Mouse (Mus musculus) limb, embryonic 13.5 days (tissue): ENCODE results near the gene Fam173b. TPM values are rescaled to one million over a fixed set of nuclear protein-coding genes. Genes with fewer than 3 reads are reported as not detected.

Experiments
- ATAC-seq: fragments of 200-750 bp; cut with Nextera tagmentation; 2 replicates; pipeline ENCODE4 v1.8.0; 2017; ENCODE audit warnings: low read depth, moderate number of reproducible peaks, moderate TSS enrichment; ENCODE audit not compliant: low FRiP score
- H3K27ac ChIP-seq: fragments of 300-500 bp; sonication (generic); 2 replicates; pipeline ENCODE4 v1.5.1; 2015; ENCODE audit warnings: inconsistent platforms, mild to moderate bottlenecking, moderate library complexity
- H3K27me3 ChIP-seq: fragments of 300-500 bp; sonication (generic); 2 replicates; pipeline ENCODE4 v1.6.1; 2015; ENCODE audit warnings: mild to moderate bottlenecking, inconsistent platforms
- H3K36me3 ChIP-seq: fragments of 300-500 bp; sonication (generic); 2 replicates; pipeline ENCODE4 v1.6.1; 2015; ENCODE audit warnings: inconsistent platforms, mild to moderate bottlenecking, moderate library complexity
- H3K4me1 ChIP-seq: fragments of 300-500 bp; sonication (generic); 2 replicates; pipeline ENCODE4 v1.6.1; 2015; ENCODE audit warnings: inconsistent platforms
- H3K4me2 ChIP-seq: fragments of 300-500 bp; sonication (generic); replicated peaks from 2 replicates; pipeline ENCODE4 v1.6.1; 2015; ENCODE audit warnings: inconsistent platforms, mild to moderate bottlenecking, moderate library complexity
- H3K4me3 ChIP-seq: fragments of 300-500 bp; sonication (generic); 2 replicates; pipeline ENCODE4 v1.5.1; 2015; ENCODE audit warnings: moderate library complexity, mild to moderate bottlenecking, inconsistent platforms
- H3K9ac ChIP-seq: fragments of 300-500 bp; sonication (generic); 2 replicates; pipeline ENCODE4 v1.6.1; 2015; ENCODE audit warnings: mild to moderate bottlenecking, inconsistent platforms
- H3K9me3 ChIP-seq: fragments of 300-500 bp; sonication (generic); 2 replicates; pipeline ENCODE4 v1.6.1; 2016; ENCODE audit warnings: inconsistent platforms
- WGBS: fragments of 180-500 bp; shearing (Covaris S2); methylation state at CpG from one replicate; pipeline ENCODE4 v1.1.7; 2015; 5-methylcytosine and 5-hydroxymethylcytosine counted together
- polyA plus RNA-seq: library from polyadenylated mRNA; unstranded; fragments of >200 nt; fragmentation: Nextera tagmentation; extraction: Ambion mirVana; gene quantifications from 2 replicates; pipeline ENCODE4 v1.2.1, GENCODE M21; 2015

Fam173b gene
- polyA plus RNA-seq, 1 experiment from 2014 or later, result 11.4 TPM

GRCm38 (mm10) chr15:31617261-31617660 lies 15.6 kb downstream of the Fam173b start:
- 90% methylated on average over 9 of the region's 9 CpGs for WGBS
- no peaks in the 10 kb centered on the region for H3K4me1 ChIP-seq
- no peaks in the 10 kb centered on the region for H3K9me3 ChIP-seq

GRCm38 (mm10) chr15:31619521-31619920 lies 17.9 kb downstream of the Fam173b start:
- 89% methylated on average over 8 of the region's 8 CpGs for WGBS
- Histone ChIP-seq H3K4me1 (no peaks in the 10 kb centered on the region), H3K9ac (no peak overlapping the region), H3K4me3 (no peak overlapping the region), H3K4me2 (no peak overlapping the region), H3K27ac (no peak overlapping the region), H3K9me3 (no peaks in the 10 kb centered on the region), H3K27me3 (no peaks in the 10 kb centered on the region), H3K36me3 (peaks cover 43% of the 10 kb centered on the region)
- ATAC-seq, result no peak

More at GRCm38 (mm10) chr15:31617261-31617660, 15.6 kb downstream of the Fam173b start:
- H3K9ac ChIP-seq, result no peak overlapping the region
- H3K27ac ChIP-seq, result no peak overlapping the region
- H3K4me2 ChIP-seq, result no peak overlapping the region
- no peak overlapping the region for H3K4me3 ChIP-seq
- no peaks in the 10 kb centered on the region for H3K27me3 ChIP-seq
- no peak for ATAC-seq
- peaks cover 42% of the 10 kb centered on the region for H3K36me3 ChIP-seq

GRCm38 (mm10) chr15:31627277-31628154 lies 25.9 kb downstream of the Fam173b start:
- Histone ChIP-seq H3K4me2 (peak overlapping the region; percentile 19; the same call in 1 of the 2 replicates), H3K9me3 (no peaks in the 10 kb centered on the region), H3K4me1 (peaks cover 12% of the 10 kb centered on the region), H3K27me3 (no peaks in the 10 kb centered on the region), H3K9ac (no peak overlapping the region), H3K27ac (peak overlapping the region; percentile 22; the same call in 1 of the 2 replicates), H3K36me3 (peaks cover 5% of the 10 kb centered on the region), H3K4me3 (no peak overlapping the region)
- no peak for ATAC-seq
- WGBS, result 36% methylated on average over 12 of the region's 12 CpGs

DNA sequence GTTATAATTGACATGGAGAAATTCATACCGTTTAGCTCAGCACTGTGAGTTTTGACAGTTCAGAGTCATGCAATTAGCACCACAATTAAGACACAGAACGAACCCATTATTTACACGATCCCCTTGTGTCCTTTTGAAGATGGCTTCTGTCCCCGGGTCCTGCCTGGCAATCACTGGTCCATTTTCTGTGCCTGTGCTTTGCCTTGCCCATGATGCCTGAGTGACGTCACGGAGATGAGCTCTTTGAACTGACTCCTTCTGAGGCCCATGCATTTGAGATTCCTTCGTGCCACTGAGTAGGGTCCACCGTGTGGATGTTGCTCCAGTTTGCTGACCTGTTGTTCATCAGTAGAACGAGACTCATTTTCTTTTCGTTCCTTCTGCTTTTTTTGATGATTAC lies 26.5 kb downstream of the Fam173b start:
- no peaks in the 10 kb centered on the region; the same call in 1 of the 2 replicates for H3K36me3 ChIP-seq
- no peak for ATAC-seq
- no peak overlapping the region for H3K4me2 ChIP-seq
- H3K4me1 ChIP-seq, result peaks cover 12% of the 10 kb centered on the region
- no peak overlapping the region for H3K9ac ChIP-seq
- H3K9me3 ChIP-seq, result no peaks in the 10 kb centered on the region
- no peaks in the 10 kb centered on the region for H3K27me3 ChIP-seq
- peak overlapping the region; percentile 22; the same call in 1 of the 2 replicates for H3K27ac ChIP-seq
- WGBS, result 64% methylated on average over 10 of the region's 10 CpGs
- no peak overlapping the region for H3K4me3 ChIP-seq

DNA sequence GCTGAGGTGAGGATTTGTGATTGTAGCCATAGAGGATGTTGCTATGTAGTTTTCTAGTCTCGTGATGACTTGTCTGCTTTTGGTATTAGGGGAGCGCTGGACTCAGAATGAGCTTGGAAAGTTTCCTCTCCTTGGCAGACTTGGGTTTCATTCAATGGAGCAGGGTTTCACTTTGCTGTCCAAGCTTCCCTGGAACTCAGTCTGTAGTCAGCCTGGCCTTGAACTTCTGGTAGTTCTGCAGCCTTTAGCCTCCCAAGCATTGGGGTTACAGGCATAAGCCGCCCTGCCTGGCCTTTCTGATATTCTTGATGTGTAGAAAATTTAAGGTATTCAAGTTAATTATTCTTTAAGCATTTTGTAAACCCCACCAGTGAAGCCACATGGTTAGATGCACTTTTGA lies 27.9 kb downstream of the Fam173b start:
- no peaks in the 10 kb centered on the region for H3K27me3 ChIP-seq
- no peak for ATAC-seq
- no peak overlapping the region for H3K4me2 ChIP-seq
- H3K36me3 ChIP-seq, result no peaks in the 10 kb centered on the region; the same call in 1 of the 2 replicates
- H3K9ac ChIP-seq, result no peak overlapping the region
- WGBS, result 87% methylated on average over 3 of the region's 3 CpGs
- no peak overlapping the region for H3K27ac ChIP-seq
- peaks cover 6% of the 10 kb centered on the region; the same call in 1 of the 2 replicates for H3K9me3 ChIP-seq
- H3K4me3 ChIP-seq, result no peak overlapping the region
- H3K4me1 ChIP-seq, result peaks cover 12% of the 10 kb centered on the region

DNA sequence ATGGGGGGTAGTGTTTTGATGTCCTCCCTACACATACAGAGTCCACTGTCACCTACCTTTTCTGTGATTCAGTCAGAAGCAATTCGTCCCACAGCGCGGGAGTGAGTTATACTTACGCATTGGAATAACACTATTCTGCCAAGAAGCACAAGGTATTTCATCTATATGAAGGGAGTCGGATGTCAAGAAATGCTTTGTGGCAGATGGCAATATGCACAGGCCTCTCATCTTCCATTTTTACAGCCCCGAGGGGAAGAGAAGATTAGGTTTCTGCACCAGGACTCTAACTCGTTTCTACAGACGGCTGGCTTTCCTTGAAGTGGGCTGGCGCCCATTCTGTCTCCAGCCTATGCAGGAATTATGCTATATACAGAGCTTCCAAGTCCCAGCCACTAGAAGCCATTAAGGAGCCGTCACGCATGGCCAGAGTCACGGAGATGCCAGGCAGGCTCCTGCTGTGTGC lies 29.8 kb downstream of the Fam173b start:
- Histone ChIP-seq H3K9ac (no peak overlapping the region), H3K9me3 (peaks cover 6% of the 10 kb centered on the region; the same call in 1 of the 2 replicates), H3K27ac (no peak overlapping the region; the same call in 1 of the 2 replicates), H3K36me3 (no peaks in the 10 kb centered on the region), H3K4me1 (peaks cover 12% of the 10 kb centered on the region), H3K4me2 (no peak overlapping the region), H3K4me3 (no peak overlapping the region), H3K27me3 (no peaks in the 10 kb centered on the region)
- 42% methylated on average over 12 of the region's 12 CpGs for WGBS
- peak; percentile 68; the same call in 1 of the 2 replicates for ATAC-seq

DNA sequence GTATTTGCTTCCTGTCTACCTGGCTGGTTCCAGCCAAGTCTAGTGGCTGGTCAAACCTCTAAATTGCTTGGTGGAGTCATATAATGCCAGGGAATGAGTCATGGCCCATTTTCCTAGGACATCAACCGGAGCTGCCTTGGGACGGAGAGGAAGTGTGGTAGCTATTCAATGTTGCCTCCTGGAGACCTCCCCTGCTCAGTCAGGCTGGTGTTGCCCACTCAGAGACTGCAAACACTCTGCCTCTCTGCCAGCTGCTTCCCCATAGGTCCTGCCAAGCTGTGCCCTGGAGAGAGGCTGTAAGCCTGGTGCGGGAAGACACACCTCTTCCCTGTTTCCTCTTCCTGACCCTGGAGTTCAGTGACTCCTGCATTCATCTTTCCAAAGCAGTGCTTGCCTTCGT lies 30.8 kb downstream of the Fam173b start:
- Histone ChIP-seq H3K4me3 (no peak overlapping the region), H3K4me1 (peaks cover 5% of the 10 kb centered on the region), H3K9me3 (peaks cover 6% of the 10 kb centered on the region; the same call in 1 of the 2 replicates), H3K4me2 (no peak overlapping the region), H3K27ac (no peak overlapping the region), H3K9ac (no peak overlapping the region), H3K36me3 (no peaks in the 10 kb centered on the region), H3K27me3 (no peaks in the 10 kb centered on the region)
- 79% methylated on average over 4 of the region's 4 CpGs for WGBS
- no peak for ATAC-seq

DNA sequence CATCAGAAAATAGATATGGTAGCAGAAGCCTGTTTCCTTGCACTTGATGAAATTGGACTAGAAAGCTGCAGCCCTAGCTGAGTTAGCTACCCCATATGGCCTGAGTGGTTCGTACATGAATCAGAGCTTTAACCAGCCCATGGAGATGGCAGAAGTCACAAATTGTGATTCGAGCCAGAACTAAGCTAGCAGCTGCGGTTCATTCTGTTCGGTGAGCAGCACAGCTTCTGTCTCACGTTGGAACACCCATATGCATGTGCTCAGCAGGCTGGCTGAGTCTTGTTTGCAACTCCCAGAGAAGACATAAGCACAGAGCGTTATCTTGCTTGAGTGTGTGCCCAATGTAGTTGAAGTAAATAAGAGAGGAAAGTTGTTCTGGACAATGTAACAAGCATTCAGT lies 32.9 kb downstream of the Fam173b start:
- WGBS, result 67% methylated on average over 6 of the region's 6 CpGs
- ATAC-seq, result no peak
- no peaks in the 10 kb centered on the region for H3K36me3 ChIP-seq
- peaks cover 6% of the 10 kb centered on the region; the same call in 1 of the 2 replicates for H3K9me3 ChIP-seq
- no peak overlapping the region for H3K4me2 ChIP-seq
- H3K9ac ChIP-seq, result no peak overlapping the region
- no peaks in the 10 kb centered on the region for H3K27me3 ChIP-seq
- no peak overlapping the region for H3K27ac ChIP-seq
- no peaks in the 10 kb centered on the region for H3K4me1 ChIP-seq
- no peak overlapping the region for H3K4me3 ChIP-seq

DNA sequence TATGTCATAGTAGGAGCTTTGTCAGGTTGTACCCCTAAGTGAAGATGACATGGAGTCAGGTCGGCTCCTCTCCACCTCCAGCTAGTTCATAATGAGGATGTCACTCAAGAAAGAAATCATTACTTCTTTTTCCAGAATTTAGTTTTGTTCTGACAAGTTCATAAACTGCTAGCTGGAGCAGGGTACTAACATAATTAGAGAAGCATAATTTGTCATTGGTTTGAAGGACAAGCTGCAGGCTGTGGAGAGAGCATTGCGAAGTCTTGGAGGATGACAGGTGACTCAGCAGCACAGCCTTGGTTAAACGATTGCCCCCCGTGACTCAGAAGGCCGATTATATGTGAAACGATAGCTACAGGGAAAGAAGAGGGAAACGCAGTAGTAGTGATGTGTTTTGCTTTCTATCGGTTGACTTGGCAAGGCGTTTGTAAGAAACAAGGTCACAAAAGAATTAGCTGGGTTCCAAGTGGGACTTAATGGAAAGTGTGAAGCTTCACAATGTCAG lies 34.5 kb downstream of the Fam173b start:
- Histone ChIP-seq H3K27ac (no peak overlapping the region), H3K9ac (no peak overlapping the region), H3K9me3 (peaks cover 6% of the 10 kb centered on the region; the same call in 1 of the 2 replicates), H3K36me3 (no peaks in the 10 kb centered on the region), H3K27me3 (no peaks in the 10 kb centered on the region), H3K4me1 (no peaks in the 10 kb centered on the region), H3K4me3 (no peak overlapping the region), H3K4me2 (no peak overlapping the region)
- no peak for ATAC-seq
- WGBS, result 80% methylated on average over 9 of the region's 9 CpGs

- no peak overlapping the region for H3K9ac ChIP-seq
- H3K36me3 ChIP-seq, result no peaks in the 10 kb centered on the region
- no peak overlapping the region for H3K27ac ChIP-seq
- no peak overlapping the region for H3K4me2 ChIP-seq
- no peaks in the 10 kb centered on the region for H3K9me3 ChIP-seq
- no peaks in the 10 kb centered on the region for H3K27me3 ChIP-seq
- no peak overlapping the region for H3K4me3 ChIP-seq
- ATAC-seq, result no peak
- peaks cover 18% of the 10 kb centered on the region for H3K4me1 ChIP-seq
- 80% methylated on average over 6 of the region's 6 CpGs for WGBS
Observed at GRCm38 (mm10) chr15:31647225-31647624, 45.6 kb downstream of the Fam173b start.

DNA sequence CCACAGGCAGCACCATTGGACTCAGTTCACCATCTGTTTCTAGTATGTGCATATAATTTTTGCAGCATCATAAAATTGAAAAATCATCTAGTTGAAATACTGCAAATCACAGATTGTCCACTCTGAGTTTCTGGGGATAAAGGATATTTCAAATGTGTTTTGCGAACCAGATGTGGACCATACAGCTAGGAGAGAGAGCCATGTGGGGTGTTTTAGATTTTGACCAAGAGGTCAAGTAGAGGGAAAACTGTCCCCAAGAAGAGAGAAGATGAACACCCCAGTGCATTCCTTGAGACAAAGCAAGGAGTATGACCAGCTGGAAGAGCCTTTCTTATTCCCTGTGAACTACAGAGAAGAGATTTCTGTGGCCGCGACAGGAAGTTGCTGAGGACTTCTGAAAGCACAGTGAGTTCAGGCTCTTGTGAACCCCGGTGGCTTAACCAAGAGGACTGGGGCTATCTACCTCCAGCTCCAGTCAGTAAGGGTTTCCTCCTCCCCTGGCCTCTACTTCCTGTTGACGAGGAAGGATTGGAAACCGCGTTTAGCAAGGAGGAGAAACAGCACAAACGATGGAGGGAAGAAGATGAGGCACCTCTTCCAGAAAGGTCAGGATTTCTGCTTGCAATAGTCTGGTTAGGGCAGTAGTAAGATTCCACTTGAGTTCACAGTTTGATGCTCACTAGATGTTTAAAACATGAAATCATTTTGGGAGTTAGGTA lies 46.4 kb downstream of the Fam173b start:
- H3K9ac ChIP-seq, result no peak overlapping the region
- WGBS, result 71% methylated on average over 8 of the region's 8 CpGs
- H3K4me2 ChIP-seq, result no peak overlapping the region
- no peak overlapping the region for H3K4me3 ChIP-seq
- H3K36me3 ChIP-seq, result no peaks in the 10 kb centered on the region
- peaks cover 18% of the 10 kb centered on the region for H3K4me1 ChIP-seq
- no peak for ATAC-seq
- H3K9me3 ChIP-seq, result no peaks in the 10 kb centered on the region
- no peaks in the 10 kb centered on the region for H3K27me3 ChIP-seq
- H3K27ac ChIP-seq, result peak overlapping the region; percentile 61; the same call in 1 of the 2 replicates

- Histone ChIP-seq H3K4me1 (peaks cover 18% of the 10 kb centered on the region), H3K9me3 (no peaks in the 10 kb centered on the region), H3K27me3 (no peaks in the 10 kb centered on the region), H3K9ac (no peak overlapping the region), H3K36me3 (no peaks in the 10 kb centered on the region), H3K4me3 (no peak overlapping the region), H3K4me2 (no peak overlapping the region), H3K27ac (no peak overlapping the region)
- 90% methylated on average over 12 of the region's 12 CpGs for WGBS
- ATAC-seq, result no peak
Observed at GRCm38 (mm10) chr15:31649691-31650090, 48.0 kb downstream of the Fam173b start.
